Mouse (Mus musculus) induced T-regulatory cell, adult 2 months (primary cell): ENCODE measurements around the gene Slc30a7.
A peak's percentile ranks its signal among the peaks of the same experiment; 100 is the strongest.

ENCODE experiments used
- DNase-seq: peaks from one replicate; pipeline ENCODE4 v3.0.0-alpha.2; 2012; ENCODE audit warnings: low read depth

Slc30a7 gene

DNA sequence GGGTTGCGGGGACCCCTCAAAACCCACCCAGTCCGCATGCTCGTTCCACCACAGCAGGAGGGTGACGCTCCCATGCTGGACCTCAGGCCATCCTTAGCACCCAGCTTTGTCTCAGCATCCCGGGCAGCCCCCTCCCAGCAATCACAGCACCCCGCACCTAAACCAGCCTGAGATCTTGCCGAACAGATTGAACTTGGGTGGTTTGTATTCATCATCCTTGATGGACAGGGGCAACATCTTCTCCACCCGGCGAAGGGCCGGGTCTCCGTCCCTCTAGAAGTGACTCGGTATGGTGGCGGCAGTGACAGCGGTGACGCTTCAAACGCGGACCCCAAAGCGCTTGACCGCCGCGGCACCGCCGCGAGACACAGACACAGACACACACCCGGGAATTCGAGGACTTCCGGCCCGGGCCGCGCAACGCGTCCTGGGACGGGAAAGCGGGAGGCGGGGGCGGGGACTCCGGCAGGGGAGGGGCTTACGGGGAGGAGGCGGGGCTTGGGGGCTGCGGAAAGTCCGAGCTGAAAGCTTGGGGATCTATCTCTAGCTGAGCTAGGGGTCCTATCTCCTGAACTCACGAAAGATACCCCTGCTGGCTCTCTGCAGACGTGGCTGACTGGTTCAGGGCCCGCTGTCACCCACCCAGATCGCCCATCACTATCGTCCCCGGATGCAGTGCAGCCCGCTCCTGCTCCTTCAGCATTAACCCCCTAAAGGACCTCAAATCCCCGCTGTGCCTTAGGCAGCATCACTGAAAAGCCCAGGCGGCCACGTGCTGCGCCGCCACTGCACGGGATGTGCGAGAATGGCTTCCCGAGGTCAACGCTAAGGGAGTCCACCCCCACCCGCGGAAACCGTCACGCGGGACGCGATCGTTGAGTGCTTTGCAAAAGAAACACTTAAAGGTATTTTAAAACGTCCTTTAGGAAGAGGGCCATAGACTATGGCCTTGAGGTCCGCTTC lies at the start of gene Slc30a7, which contains the start of gene Extl2:
Gene Slc30a7, minus strand, starts transcription at position 429 of the 963 bp plus-strand sequence.
Gene Extl2, plus strand, starts transcription at position 485 of the 963 bp plus-strand sequence.
- DNase-seq = peak; percentile 83

GRCm38 (mm10) chr3:116047034-116047433 lies 39.8 kb upstream of the Slc30a7 start:
- no peak for DNase-seq

DNA sequence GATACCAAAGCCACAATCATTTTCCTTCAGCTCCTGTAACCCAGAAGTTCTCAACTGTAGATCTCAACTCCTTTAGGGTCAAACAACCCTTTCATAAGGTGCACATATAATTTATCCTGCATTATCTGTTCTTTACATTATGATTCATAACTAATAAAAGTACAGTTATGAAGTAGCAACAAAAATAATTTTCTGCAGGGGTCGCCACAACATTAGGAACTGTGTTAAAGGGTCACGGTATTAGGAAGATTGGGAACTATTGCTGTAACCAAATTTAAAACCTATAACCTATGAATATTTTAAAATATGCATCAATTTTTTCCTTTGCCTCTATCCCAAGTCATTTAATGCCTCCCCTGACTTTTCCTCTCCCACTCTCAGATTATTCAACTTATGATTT lies 38.8 kb upstream of the Slc30a7 start:
- no peak for DNase-seq

DNA sequence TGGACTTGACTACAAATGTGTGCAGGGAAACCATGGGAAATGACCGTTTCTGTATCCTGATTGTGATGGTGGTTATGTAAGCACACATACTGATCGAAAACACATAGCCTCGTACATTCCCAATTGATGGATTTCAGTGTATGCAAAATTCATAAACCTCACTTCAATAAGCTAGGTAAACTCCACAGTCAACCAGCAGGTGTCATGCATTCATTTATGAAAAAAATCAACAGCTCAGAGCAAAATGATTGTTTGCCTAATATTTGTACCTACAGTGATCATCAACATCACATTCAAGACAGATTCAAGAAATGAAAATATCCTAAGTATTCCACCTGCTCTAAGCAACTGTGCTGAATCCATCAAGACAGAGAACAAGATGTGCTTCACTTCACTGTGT lies 33.6 kb upstream of the Slc30a7 start:
- DNase-seq = no peak

DNA sequence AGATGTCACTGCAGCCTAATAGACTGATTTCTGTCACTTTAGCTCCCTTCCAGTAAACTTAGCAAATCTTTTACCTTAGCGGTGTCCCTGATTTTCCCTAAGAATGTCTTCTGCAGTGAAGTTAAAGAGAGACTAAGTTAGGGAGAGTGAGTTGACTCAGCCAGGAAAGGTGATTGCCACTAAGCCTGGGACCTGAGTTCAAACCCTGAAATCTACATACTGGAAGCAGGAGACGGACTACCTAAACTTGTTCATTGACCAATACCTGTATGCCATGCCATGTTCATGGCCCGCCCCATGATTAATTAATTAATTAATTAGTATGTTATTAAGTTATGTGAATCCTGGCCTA lies 26.6 kb upstream of the Slc30a7 start:
- DNase-seq = peak; percentile 67

DNA sequence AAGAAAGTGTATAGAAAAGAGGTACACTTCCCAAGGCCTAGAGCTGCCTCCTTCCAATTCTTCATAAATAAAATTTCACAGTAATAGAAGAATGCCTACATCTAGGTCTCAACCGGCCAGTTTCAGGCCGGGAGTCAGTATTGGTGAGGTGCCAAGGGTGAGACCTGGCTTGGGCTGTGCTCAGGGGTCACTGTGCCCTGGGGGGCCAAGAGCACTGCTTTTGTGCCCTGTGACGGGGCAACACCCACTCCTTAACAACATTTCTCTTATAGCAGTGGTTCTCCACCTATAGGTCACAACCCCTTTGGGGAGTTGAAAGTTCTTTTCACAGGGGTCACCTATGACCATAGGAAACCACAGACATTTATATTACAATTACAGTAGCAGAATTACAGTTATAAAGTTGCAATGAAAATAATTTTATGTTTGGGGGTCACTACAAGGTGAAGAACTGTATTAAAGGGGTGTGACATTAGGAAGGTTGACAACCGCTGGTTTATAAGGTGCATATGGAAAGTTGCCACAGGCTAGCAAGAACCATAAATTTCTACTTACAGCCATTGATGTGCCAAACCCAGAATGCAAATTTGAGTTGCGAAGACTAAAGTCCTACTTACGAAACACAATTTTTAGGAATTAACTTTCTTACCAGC lies 26.1 kb upstream of the Slc30a7 start:
- DNase-seq = no peak

DNA sequence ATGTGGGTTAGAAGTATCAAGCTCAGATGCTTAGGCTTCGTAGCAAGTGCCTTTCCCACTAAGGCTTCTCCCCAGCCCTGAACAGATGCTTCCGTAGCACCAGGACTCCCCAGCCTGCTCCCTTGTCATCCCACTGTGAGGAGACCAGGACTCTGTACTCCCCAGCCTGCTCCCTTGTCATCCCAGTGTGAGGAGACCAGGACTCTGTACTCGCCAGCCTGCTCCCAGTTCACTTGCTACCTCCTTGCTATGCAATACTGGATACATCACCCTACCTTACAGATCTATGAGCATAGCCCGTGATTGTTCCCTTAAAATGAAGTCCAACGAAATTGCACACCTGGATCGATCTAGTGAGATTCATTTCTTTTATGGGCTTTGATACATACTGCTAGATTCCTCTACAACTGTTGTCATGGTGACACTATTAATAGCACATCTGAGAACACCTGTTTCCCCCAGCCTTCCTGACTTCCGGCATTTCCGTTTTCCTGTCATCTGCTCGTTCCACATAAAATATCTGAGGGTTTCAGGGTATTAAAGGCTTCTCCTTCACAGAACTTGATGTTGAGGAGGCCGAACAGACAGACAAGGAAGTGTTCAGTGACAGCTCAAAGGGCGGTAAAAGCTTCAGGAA lies 23.1 kb upstream of the Slc30a7 start:
- no peak for DNase-seq

DNA sequence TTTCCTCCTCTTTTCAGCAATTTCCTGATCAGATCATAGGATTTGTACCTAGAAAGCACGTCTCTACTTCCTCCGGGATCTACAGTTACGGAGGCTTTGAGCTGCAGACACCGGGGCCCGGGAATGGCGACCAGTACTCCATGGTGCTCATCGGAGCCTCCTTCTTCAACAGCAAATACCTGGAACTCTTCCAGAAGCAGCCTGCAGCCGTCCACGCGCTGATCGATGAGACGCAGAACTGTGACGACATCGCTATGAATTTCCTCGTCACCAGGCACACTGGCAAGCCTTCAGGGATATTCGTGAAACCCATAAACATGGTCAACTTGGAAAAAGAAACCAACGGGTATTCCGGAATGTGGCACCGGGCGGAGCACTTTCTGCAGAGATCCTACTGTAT lies 19.8 kb upstream of the Slc30a7 start:
- DNase-seq = no peak

- no peak for DNase-seq
Measured at GRCm38 (mm10) chr3:116025701-116026100, 18.5 kb upstream of the Slc30a7 start.

DNA sequence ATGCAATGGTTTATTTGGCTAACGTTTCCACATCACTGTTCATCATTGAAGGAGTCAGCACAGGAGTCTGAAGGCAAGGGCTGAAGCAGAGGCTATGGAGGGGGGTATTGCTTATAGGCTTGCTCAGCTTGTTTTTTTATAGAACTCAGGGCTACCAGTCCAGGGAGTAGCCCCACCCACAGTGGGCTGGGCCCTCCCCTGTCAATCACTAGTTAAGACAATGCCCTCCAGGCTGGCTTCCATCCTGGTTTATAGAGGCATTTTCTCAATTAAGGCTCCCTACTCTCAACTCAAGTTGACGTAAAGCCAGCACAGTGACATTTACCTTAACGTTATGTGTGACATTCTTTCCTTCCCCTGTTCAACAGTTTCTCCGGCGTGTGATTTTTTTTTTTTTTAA lies 17.5 kb upstream of the Slc30a7 start:
- no peak for DNase-seq

- peak; percentile 41 for DNase-seq
Measured at GRCm38 (mm10) chr3:116024236-116024635, 17.0 kb upstream of the Slc30a7 start.

DNA sequence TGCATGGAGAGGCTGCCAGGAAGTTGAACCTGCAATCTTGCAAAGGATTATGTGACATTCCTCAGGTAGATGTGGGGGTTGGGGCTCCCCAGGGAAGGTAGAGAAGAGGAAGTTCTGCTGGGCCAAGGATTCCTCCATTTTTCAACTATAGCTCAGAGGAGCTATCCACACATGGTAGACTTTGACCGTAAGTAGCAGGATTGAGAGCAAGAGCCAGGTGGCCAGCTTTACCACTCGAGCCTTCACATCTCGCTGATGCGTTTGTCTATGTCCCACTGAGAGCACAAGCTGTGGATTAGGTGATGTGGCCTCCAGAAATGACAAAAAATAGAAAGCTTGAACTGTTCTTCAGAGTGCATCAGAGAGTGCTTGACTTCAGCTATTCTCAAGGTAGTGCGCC lies 11.9 kb upstream of the Slc30a7 start:
- no peak for DNase-seq

- no peak for DNase-seq
Measured at GRCm38 (mm10) chr3:116018606-116019005, 11.4 kb upstream of the Slc30a7 start.

- DNase-seq = no peak
Measured at GRCm38 (mm10) chr3:116016116-116016515, 8.9 kb upstream of the Slc30a7 start.

- no peak for DNase-seq
Measured at GRCm38 (mm10) chr3:116014901-116015300, 7.7 kb upstream of the Slc30a7 start.

DNA sequence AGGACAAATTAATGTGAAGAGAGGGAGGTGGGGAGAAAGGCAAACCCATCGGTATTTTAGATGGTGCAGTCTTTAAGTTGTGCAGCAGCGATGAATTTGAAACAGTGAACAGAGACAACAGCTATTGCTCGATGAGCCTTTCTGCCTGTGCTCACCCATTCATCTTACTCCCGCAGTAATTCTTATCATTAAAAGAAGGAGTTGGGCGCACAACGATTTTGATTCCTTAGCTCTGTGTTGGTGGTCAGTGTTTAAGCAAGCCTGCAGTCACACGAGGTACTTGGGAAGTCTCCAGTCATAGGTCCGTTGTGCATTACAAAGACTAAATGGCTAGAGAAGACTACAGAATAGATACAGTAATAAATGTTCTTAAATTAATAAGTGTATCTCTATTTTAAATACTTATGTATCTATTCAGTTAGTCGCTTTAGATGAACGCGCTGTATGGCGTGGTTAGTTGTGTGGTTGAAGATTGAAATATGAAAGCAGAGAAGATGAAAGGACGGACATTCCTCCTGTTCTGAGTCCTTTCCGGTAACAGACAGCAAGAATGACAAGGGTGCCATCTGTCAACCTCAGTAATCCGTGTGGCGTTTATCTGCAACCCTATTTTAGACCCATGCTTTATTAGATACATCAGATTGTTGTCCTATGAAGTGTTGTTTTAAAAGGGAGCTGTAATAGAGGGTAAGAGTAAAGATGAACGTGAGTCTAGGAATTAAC lies 2.6 kb upstream of the Slc30a7 start:
- DNase-seq = no peak

GRCm38 (mm10) chr3:116007941-116008440 lies 785 bp upstream of the Slc30a7 start:
- DNase-seq = peak; percentile 78

DNA sequence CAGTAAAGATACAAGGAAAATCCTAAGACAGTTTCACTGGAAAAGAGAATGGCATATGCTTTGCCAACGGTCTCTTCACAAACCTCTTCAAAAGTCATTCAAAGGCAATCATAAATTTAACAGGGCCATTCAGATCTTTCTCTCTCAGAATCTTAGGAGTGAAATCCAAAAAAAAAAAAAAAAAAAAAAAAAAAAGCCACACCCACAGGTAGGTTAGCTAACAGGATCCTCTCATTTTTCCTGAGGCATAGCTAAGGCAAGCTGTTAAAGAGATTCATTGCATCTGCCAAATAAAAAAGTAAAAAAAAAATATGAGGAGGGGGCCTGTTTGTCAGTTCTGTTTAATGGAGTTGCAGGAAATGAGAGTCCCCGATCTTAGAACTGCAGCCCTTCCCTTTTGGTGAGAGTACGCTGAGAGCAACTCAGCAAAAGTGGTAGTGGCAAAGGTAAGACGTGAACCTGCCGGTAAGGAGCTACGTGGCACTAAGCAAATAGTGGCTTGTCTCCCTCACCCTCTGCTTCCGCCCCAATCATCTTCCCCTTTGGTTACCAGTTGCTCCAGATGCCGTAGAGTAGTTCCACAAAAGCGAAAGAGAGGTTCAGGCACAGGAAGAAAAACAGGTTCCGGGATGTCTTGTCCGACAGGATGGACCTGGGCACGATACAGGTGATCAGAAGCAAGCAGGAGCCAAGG lies 775 bp downstream of the Slc30a7 start:
- peak; percentile 84 for DNase-seq

DNA sequence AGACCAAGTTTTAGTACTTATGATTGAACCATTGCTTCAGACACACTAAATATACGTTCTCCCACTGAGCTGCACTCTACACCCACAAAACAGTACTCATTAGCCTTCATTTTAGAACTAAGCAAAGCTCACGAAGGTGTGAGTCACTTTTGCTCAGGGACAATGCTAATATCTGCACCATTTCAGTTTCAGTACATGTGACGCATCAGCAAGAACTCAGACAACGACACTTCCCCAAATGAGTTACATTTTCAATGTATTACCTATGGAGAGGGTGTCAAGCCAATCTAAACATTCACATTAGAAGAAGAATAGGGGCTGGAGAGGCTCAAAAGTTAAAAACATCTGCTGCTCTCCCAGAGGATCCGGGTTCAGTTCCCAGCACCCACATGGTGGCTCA lies 10.3 kb downstream of the Slc30a7 start:
- DNase-seq = no peak

GRCm38 (mm10) chr3:115993025-115993424 lies 14.2 kb downstream of the Slc30a7 start:
- DNase-seq = no peak

- no peak for DNase-seq
Measured at GRCm38 (mm10) chr3:115992588-115992987, 14.6 kb downstream of the Slc30a7 start.
